8 mouse cellular contexts compared by ENCODE assay signal in the genomic region with DNA sequence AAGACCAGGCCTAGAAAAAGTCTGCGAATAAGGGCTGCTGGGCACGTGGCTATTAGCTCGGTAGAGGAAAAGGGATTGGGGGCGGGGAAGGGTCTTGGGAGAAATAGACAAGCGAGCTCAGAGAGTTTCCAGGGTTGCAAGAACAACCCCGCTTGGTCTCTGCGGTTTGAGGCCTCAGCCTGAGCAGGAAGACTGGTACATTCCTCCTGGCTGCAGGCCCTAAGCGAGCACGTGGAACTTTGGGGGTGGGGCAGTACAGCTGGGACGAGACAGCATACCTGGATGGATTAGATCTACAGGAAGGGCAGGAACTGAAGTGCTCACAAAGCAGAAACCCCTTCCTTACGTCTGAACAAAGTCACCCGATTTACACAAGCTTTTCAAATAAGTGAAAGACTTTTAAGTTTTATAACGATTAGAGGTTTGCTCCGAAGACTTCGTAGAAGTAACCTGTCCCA. TPM values are rescaled to one million over a fixed set of nuclear protein-coding genes. Genes with fewer than 3 reads are reported as not detected.
DNase-seq lines count a peak whose midpoint lies in the region; ATAC-seq and TF ChIP-seq lines count a peak whose summit lies in the region.

No protein-coding gene starts in this region.

- H3K79me2 ChIP-seq in myocyte (ENCODE audit: control insufficient read depth, insufficient read depth), result peaks cover 53% of the 10 kb centered on the region

- peak; percentile 79 for ATAC-seq in intestine, embryonic 16.5 days
- peak; percentile 52; the same call in 1 of the 2 replicates for ATAC-seq in liver, embryonic 12.5 days

- peak overlapping the region; percentile 75 for H3K4me3 ChIP-seq in intestine, embryonic 16.5 days (ENCODE audit: low read length)
- H3K4me3 ChIP-seq in liver, embryonic 12.5 days, result peak overlapping the region; percentile 74
- peak overlapping the region; percentile 100 for H3K4me3 ChIP-seq in myocyte
- H3K4me3 ChIP-seq in testis, adult 2 months (ENCODE audit: control insufficient read depth, low read depth, low read length), result peak overlapping the region; percentile 25

- WGBS in intestine, embryonic 16.5 days, result 5% methylated on average over 15 of the region's 15 CpGs
- WGBS in liver, embryonic 12.5 days (ENCODE audit: insufficient replicate concordance), result 2% methylated on average over 15 of the region's 15 CpGs

- H3K27me3 ChIP-seq in intestine, embryonic 16.5 days (replicated peaks; ENCODE audit: control insufficient read depth, insufficient read depth, low read length), result no peaks in the 10 kb centered on the region
- no peaks in the 10 kb centered on the region for H3K27me3 ChIP-seq in liver, embryonic 12.5 days (replicated peaks)
- H3K27me3 ChIP-seq in myocyte (ENCODE audit: control insufficient read depth, insufficient read depth, insufficient read length), result no peaks in the 10 kb centered on the region
- no peaks in the 10 kb centered on the region for H3K27me3 ChIP-seq in testis, adult 2 months (ENCODE audit: control insufficient read depth, insufficient read depth, low read length)

- H3K9ac ChIP-seq in intestine, embryonic 16.5 days (ENCODE audit: low read depth, low read length), result peak overlapping the region; percentile 71
- H3K9ac ChIP-seq in liver, embryonic 12.5 days, result peak overlapping the region; percentile 78

- H3K27ac ChIP-seq in intestine, embryonic 16.5 days (ENCODE audit: low read length), result peak overlapping the region; percentile 87
- H3K27ac ChIP-seq in liver, embryonic 12.5 days, result peak overlapping the region; percentile 77
- H3K27ac ChIP-seq in testis, adult 2 months (ENCODE audit: control insufficient read depth, insufficient read depth, low read depth, low read length), result no peak overlapping the region

- peak; percentile 42 for DNase-seq in layer of hippocampus, adult 11-12 months (ENCODE audit: low spot score)
- no peak for DNase-seq in layer of hippocampus, adult 9-10 months (ENCODE audit: low spot score)
- peak; percentile 49 to 59 for DNase-seq in cerebellum, postnatal 14 days
- DNase-seq in gastrocnemius, postnatal 14 days, result peak; percentile 29

- intact Hi-C loops in gastrocnemius, postnatal 14 days (cut with DNase I; ENCODE audit: low total_unique reads), result no loop called here

- H3K4me2 ChIP-seq in intestine, embryonic 16.5 days (ENCODE audit: low read depth, low read length), result peak overlapping the region; percentile 75
- H3K4me2 ChIP-seq in liver, embryonic 12.5 days, result peak overlapping the region; percentile 97
- peak overlapping the region; percentile 88 for H3K4me2 ChIP-seq in myocyte (ENCODE audit: low read depth)

- peak overlapping the region; percentile 45 for H3ac ChIP-seq in myocyte (ENCODE audit: control insufficient read depth, insufficient read length)

- no peak for TF ChIP-seq CTCF in testis, adult 2 months (IDR thresholded peaks at IDR 0.05; ENCODE audit: control insufficient read depth, insufficient read depth, insufficient replicate concordance, low read depth, low read length)

- TF ChIP-seq POLR2A in myocyte (IDR thresholded peaks at IDR 0.05; ENCODE audit: insufficient read length, low read depth), result peak; percentile 30
- TF ChIP-seq POLR2A in testis, adult 2 months (IDR thresholded peaks at IDR 0.05; ENCODE audit: control insufficient read depth, low read depth, low read length), result no peak

- H3K9me3 ChIP-seq in intestine, embryonic 16.5 days (ENCODE audit: control insufficient read depth, low read length), result no peaks in the 10 kb centered on the region
- no peaks in the 10 kb centered on the region for H3K9me3 ChIP-seq in liver, embryonic 12.5 days (replicated peaks)

- H3K4me1 ChIP-seq in intestine, embryonic 16.5 days (ENCODE audit: control insufficient read depth, insufficient read depth, low read length), result peaks cover 33% of the 10 kb centered on the region
- H3K4me1 ChIP-seq in liver, embryonic 12.5 days, result peaks cover 52% of the 10 kb centered on the region
- H3K4me1 ChIP-seq in testis, adult 2 months (ENCODE audit: control insufficient read depth, insufficient read depth, low read length), result peaks cover 4% of the 10 kb centered on the region

- H3K36me3 ChIP-seq in intestine, embryonic 16.5 days (ENCODE audit: control insufficient read depth, insufficient read depth, low read length), result no peaks in the 10 kb centered on the region
- peaks cover 16% of the 10 kb centered on the region for H3K36me3 ChIP-seq in liver, embryonic 12.5 days
- peaks cover 17% of the 10 kb centered on the region for H3K36me3 ChIP-seq in myocyte (ENCODE audit: control insufficient read depth, insufficient read depth)
- no peaks in the 10 kb centered on the region for H3K36me3 ChIP-seq in testis, adult 2 months (ENCODE audit: control insufficient read depth, insufficient read depth, low read length)

TF ChIP-seq in myocyte, 11 proteins besides CTCF, POLR2A, EP300 and RAD21:
- TF ChIP-seq POLR2AphosphoS2 (IDR thresholded peaks at IDR 0.05; ENCODE audit: insufficient read length, low read depth) (peak; percentile 37), MAX (IDR thresholded peaks at IDR 0.05; ENCODE audit: low read depth) (peak; percentile 90), E2F4 (IDR thresholded peaks at IDR 0.05; ENCODE audit: insufficient read depth) (no peak), MYOG (IDR thresholded peaks at IDR 0.05; ENCODE audit: control insufficient read depth in 1 of 3, insufficient read depth in 1 of 3, insufficient read length in 2 of 3, low read depth in 2 of 3) (peak in 1 of 3 experiments; percentile 75)

RNA-seq across cellular contexts. Expression of gene Phgdh, which starts 1.2 kb away (rescaled TPM):
- 1 to 10 TPM; 5.7 to 7.0 TPM for total RNA-seq in gastrocnemius, postnatal 14 days (2021)
- polyA plus RNA-seq in intestine, embryonic 16.5 days (2015; fragmentation: Nextera tagmentation; extraction: Ambion mirVana), result 321 and 332 TPM in 2 replicates
- polyA plus RNA-seq in liver, embryonic 12.5 days (2016; fragmentation: Nextera tagmentation; extraction: Ambion mirVana), result 348 and 381 TPM in 2 replicates
- 849 TPM for polyA plus RNA-seq in myocyte (2012; fragmentation: generic; extraction: Trizol)
- polyA plus RNA-seq in testis, adult 2 months (2012; rRNA removed), result 18.1 and 18.2 TPM in 2 replicates

RNA-seq across cellular contexts. Expression of gene Zfp697, which starts 43.6 kb away (rescaled TPM):
- 1 to 10 TPM; 1.2 to 1.3 TPM for total RNA-seq in gastrocnemius, postnatal 14 days (2021)
- 6.1 and 7.4 TPM in 2 replicates for polyA plus RNA-seq in intestine, embryonic 16.5 days (2015; fragmentation: Nextera tagmentation; extraction: Ambion mirVana)
- polyA plus RNA-seq in liver, embryonic 12.5 days (2016; fragmentation: Nextera tagmentation; extraction: Ambion mirVana), result 3.9 TPM in 2 replicates
- polyA plus RNA-seq in myocyte (2012; fragmentation: generic; extraction: Trizol), result 5.3 TPM
- polyA plus RNA-seq in testis, adult 2 months (2012; rRNA removed), result 1.1 and 1.2 TPM in 2 replicates

RNA-seq across cellular contexts. Expression of gene Hmgcs2, which starts 58.4 kb away (rescaled TPM):
- 1 to 10 TPM; 2.1 to 2.3 TPM for total RNA-seq in gastrocnemius, postnatal 14 days (2021)
- 352 and 475 TPM in 2 replicates for polyA plus RNA-seq in intestine, embryonic 16.5 days (2015; fragmentation: Nextera tagmentation; extraction: Ambion mirVana)
- 24.7 and 26.9 TPM in 2 replicates for polyA plus RNA-seq in liver, embryonic 12.5 days (2016; fragmentation: Nextera tagmentation; extraction: Ambion mirVana)
- not detected for polyA plus RNA-seq in myocyte (2012; fragmentation: generic; extraction: Trizol)
- 42.8 and 59.5 TPM in 2 replicates for polyA plus RNA-seq in testis, adult 2 months (2012; rRNA removed)

Comparison
In these comparisons a context has a peak if more than half of its experiments do, and no peak if none do; other contexts are left out.
1. H3K4me3 ChIP-seq: peak in every context shown above with its lines; median percentile 100 in myocyte; 75 in intestine, embryonic 16.5 days; 74 in liver, embryonic 12.5 days; 25 in testis, adult 2 months.
2. RNA of gene Phgdh, which starts 1.2 kb away (polyA plus RNA-seq): 849 TPM in myocyte (single experiment), 348 to 381 TPM in liver, embryonic 12.5 days and 321 to 332 TPM in intestine, embryonic 16.5 days; 18.1 to 18.2 TPM in testis, adult 2 months; every median in the first group is over 10 times any median in the second.
3. RNA of gene Hmgcs2, which starts 58.4 kb away (polyA plus RNA-seq): 352 to 475 TPM in intestine, embryonic 16.5 days, 42.8 to 59.5 TPM in testis, adult 2 months and 24.7 to 26.9 TPM in liver, embryonic 12.5 days; not detected in myocyte (single experiment); every median in the first group is over 10 times any median in the second.
4. Peak in every context shown above with its lines, with median percentiles within 50 percentile points of each other: H3K4me2 ChIP-seq.